In genomic region chrX:53715942-53716322, GRCm38 (mm10) we compare ENCODE assay signal across 10 mouse cellular contexts. TPM values are rescaled to one million over a fixed set of nuclear protein-coding genes. Genes with fewer than 3 reads are reported as not detected.
A peak's percentile ranks its signal among the peaks of the same experiment; 100 is the strongest.
DNase-seq lines count a peak whose midpoint lies in the region; ATAC-seq and TF ChIP-seq lines count a peak whose summit lies in the region.
"Had no signal": no experiment of that assay in that cellular context is flagged by ENCODE, and none has a peak within 500 bp of the region (broad histone marks: within the 10 kb centered on the region; RNA-seq: fewer than 3 reads in every experiment).

No protein-coding gene starts in this region.

- peak overlapping the region; percentile 58 for H3K4me2 ChIP-seq in lung, embryonic 15.5 days

- no peaks in the 10 kb centered on the region for H3K9me3 ChIP-seq in lung, embryonic 15.5 days
- no peaks in the 10 kb centered on the region for H3K9me3 ChIP-seq in limb, embryonic 10.5 days (replicated peaks)

- TF ChIP-seq POLR2A in olfactory bulb, adult 2 months (IDR thresholded peaks at IDR 0.05; ENCODE audit: insufficient read depth, low read depth, low read length), result no peak

- H3K36me3 ChIP-seq in lung, embryonic 15.5 days, result no peaks in the 10 kb centered on the region
- H3K36me3 ChIP-seq in limb, embryonic 10.5 days, result no peaks in the 10 kb centered on the region

- H3K4me1 ChIP-seq in lung, embryonic 15.5 days, result no peaks in the 10 kb centered on the region
- peaks cover 4% of the 10 kb centered on the region; the same call in 1 of the 2 replicates for H3K4me1 ChIP-seq in limb, embryonic 10.5 days
- H3K4me1 ChIP-seq in olfactory bulb, adult 2 months (ENCODE audit: control insufficient read depth, insufficient read depth, low read length), result peaks cover 8% of the 10 kb centered on the region

- DNase-seq in cerebellum, postnatal 14 days, result no peak
- no peak for DNase-seq in lung, adult 18-20 months
- DNase-seq in limb, embryonic 10.5 days (ENCODE audit: low spot score), result no peak
- no peak for DNase-seq in MN1 (ENCODE audit: low spot score)
- DNase-seq in layer of hippocampus, adult 9-11 months, result no peak

- ATAC-seq in cerebellum, adult (ENCODE audit: insufficient number of reproducible peaks, low FRiP score, low TSS enrichment), result peak; percentile 23
- ATAC-seq in lung, embryonic 15.5 days (ENCODE audit: borderline replicate concordance, extremely low read depth, low FRiP score, low TSS enrichment), result no peak

- no peaks in the 10 kb centered on the region for H3K27me3 ChIP-seq in lung, embryonic 15.5 days
- no peaks in the 10 kb centered on the region for H3K27me3 ChIP-seq in limb, embryonic 10.5 days (ENCODE audit: low read depth, poor library complexity, severe bottlenecking)

- H3K4me3 ChIP-seq in lung, embryonic 15.5 days, result peak overlapping the region; percentile 30; the same call in 1 of the 2 replicates
- peak overlapping the region; percentile 39 for H3K4me3 ChIP-seq in limb, embryonic 10.5 days
- peak overlapping the region; percentile 55 for H3K4me3 ChIP-seq in olfactory bulb, adult 2 months (ENCODE audit: insufficient read depth, low read depth, low read length)
- H3K4me3 ChIP-seq: heart, adult 2 months had no signal

- TF ChIP-seq CTCF in olfactory bulb, adult 2 months (IDR thresholded peaks at IDR 0.05; ENCODE audit: insufficient read depth, low read depth, low read length), result no peak

- H3K9ac ChIP-seq in lung, embryonic 15.5 days, result no peak overlapping the region

- 60% methylated on average over 2 of the region's 2 CpGs for WGBS in lung, embryonic 15.5 days
- 37% methylated on average over 2 of the region's 2 CpGs for WGBS in limb, embryonic 10.5 days
- WGBS in olfactory bulb, adult 2 months, result 36% methylated on average over 2 of the region's 2 CpGs

- no peak overlapping the region for H3K27ac ChIP-seq in lung, embryonic 15.5 days
- peak overlapping the region; percentile 83 for H3K27ac ChIP-seq in limb, embryonic 10.5 days
- no peak overlapping the region for H3K27ac ChIP-seq in olfactory bulb, adult 2 months (ENCODE audit: insufficient read depth, low read depth, low read length)
- H3K27ac ChIP-seq: heart, adult 2 months had no signal

RNA-seq across cellular contexts. Expression of gene 4930502E18Rik, which starts 8.7 kb away (rescaled TPM):
- 0.10 TPM in 1 of 2 replicates, not detected in the other for polyA plus RNA-seq in lung, embryonic 15.5 days (2015; fragmentation: Nextera tagmentation; extraction: Ambion mirVana)
- polyA plus RNA-seq in limb, embryonic 10.5 days (2016; fragmentation: Nextera tagmentation; extraction: Ambion mirVana), result 0.26 TPM in 1 of 2 replicates, not detected in the other
- not detected in 2 replicates for polyA plus RNA-seq in olfactory bulb, adult 2 months (2012; ENCODE audit: insufficient read depth, insufficient read length, low replicate concordance, missing spikeins)
- polyA plus RNA-seq: heart, adult 2 months had no signal

RNA-seq across cellular contexts. Expression of gene 1700013H16Rik, which starts 41.7 kb away (rescaled TPM):
- polyA plus RNA-seq in lung, embryonic 15.5 days (2015; fragmentation: Nextera tagmentation; extraction: Ambion mirVana), result not detected in 2 replicates
- polyA plus RNA-seq in limb, embryonic 10.5 days (2016; fragmentation: Nextera tagmentation; extraction: Ambion mirVana), result not detected in 2 replicates
- not detected in 2 replicates for polyA plus RNA-seq in olfactory bulb, adult 2 months (2012; ENCODE audit: insufficient read depth, insufficient read length, low replicate concordance, missing spikeins)
- polyA plus RNA-seq: heart, adult 2 months; liver, embryonic 16.5 days had no signal

RNA-seq across cellular contexts. Expression of gene Rtl8b, which starts 45.7 kb away (rescaled TPM):
- 76.0 and 84.2 TPM in 2 replicates for polyA plus RNA-seq in lung, embryonic 15.5 days (2015; fragmentation: Nextera tagmentation; extraction: Ambion mirVana)
- polyA plus RNA-seq in limb, embryonic 10.5 days (2016; fragmentation: Nextera tagmentation; extraction: Ambion mirVana), result 42.8 and 44.0 TPM in 2 replicates
- not detected in 2 replicates for polyA plus RNA-seq in olfactory bulb, adult 2 months (2012; ENCODE audit: insufficient read depth, insufficient read length, low replicate concordance, missing spikeins)

Comparison
In these comparisons a context has a peak if more than half of its experiments do, and no peak if none do; other contexts are left out.
1. RNA of gene Rtl8b, which starts 45.7 kb away (polyA plus RNA-seq): 76.0 to 84.2 TPM in lung, embryonic 15.5 days and 42.8 to 44.0 TPM in limb, embryonic 10.5 days; not detected in olfactory bulb, adult 2 months; every median in the first group is over 10 times any median in the second.
2. Peak in every context shown above with its lines, with median percentiles within 50 percentile points of each other: H3K4me3 ChIP-seq.